Mouse (Mus musculus) gastrocnemius, postnatal 10 days (tissue): ENCODE data around the gene Olfr1046. TPM values are rescaled to one million over a fixed set of nuclear protein-coding genes. Genes with fewer than 3 reads are reported as not detected.
"Not testable (repeated sequence)": the region's sequence is repeated elsewhere in the genome, so short reads cannot be mapped to it uniquely, and the experiment has no call there.

ENCODE experiments used
- DNase-seq: peaks from one replicate; pipeline ENCODE4 v3.0.0; 2021; ENCODE audit warnings: mixed read lengths
- long read RNA-seq, 2 experiments: library from polyadenylated mRNA; stranded (forward); transcript quantifications; one replicate each; pipeline ENCODE4 v2.0.0; 2021
- total RNA-seq, 2 experiments: library from RNA; stranded (reverse); gene quantifications; 2 replicates each; pipeline ENCODE4 v1.2.3; 2021

The Olfr1046 gene
- total RNA-seq: not detected
- long read RNA-seq, experiment 1: 0 reads
- long read RNA-seq, experiment 2: 0 reads

DNA sequence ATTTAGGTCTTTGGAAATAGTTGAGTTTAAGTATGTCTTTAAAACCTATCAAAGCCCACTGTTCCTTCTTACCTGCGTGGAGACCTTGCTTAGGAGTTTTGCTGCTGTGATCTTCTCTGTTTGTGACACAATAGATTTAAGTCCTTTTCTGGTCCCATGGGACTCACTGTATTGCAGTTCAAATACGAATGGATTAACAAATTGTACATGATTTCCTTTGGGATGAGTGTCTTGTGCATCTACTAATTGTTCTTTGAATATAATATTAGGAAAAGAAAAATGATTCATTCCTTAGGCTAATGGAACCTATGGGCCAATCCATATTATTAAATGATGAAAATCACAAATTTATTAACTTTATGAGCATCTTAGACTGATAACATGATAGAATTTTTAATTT lies at the start of gene Olfr1046:
Gene Olfr1046, minus strand, starts transcription at position 101 of the 400 bp plus-strand sequence.
- DNase-seq: no peak

DNA sequence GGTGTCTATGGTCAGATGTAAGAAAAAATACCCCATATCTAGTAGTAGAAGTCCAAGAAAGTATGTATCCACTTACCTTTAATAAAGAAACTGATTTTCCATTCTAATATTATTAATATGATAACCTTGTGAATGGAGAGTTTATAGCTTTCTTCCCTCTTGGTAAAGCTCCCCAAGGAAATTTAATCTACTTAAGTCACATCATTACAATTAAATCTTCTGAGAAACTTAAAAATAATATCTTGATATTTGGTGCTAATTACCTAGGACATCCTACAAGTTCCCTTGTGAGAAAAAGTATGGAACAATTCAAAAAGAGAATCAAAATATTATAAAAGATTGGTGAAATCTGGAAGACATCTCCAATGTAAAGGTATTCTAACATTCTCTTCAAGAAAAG lies 39.1 kb upstream of the Olfr1046 start, which contains the start of gene Olfr1049:
Gene Olfr1049, minus strand, starts transcription at position 101 of the 400 bp plus-strand sequence.
- not testable (repeated sequence) for DNase-seq

- DNase-seq: no peak
Measured at GRCm38 (mm10) chr2:86240189-86240588, 21.1 kb upstream of the Olfr1046 start, which contains the start of gene Olfr1048. Gene Olfr1048, minus strand, starts transcription at chr2:86240289.

- DNase-seq: no peak
Measured at GRCm38 (mm10) chr2:86231301-86231700, 12.2 kb upstream of the Olfr1046 start, which contains the start of gene Olfr1047. Gene Olfr1047, minus strand, starts transcription at chr2:86231401.

DNA sequence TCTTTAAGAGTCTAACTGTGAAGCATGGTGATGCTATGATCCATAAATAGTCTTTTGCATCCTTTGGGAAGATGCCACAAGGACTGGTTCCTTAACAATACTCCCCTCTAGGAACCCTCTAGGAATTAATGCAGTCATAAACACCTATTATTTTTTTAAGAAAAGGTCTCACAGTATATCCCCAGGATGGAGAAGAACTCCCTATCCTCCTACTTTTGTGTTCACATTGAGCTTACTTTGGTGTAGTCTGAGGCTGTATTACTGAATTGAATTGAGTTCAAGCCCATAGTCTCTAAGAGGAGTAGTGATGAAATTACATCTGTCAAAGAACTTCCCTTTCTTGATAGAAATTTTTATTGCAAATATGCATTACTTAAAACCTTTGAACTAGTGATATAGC lies 16.2 kb downstream of the Olfr1046 start, which contains the start of gene Olfr1045:
Gene Olfr1045, minus strand, starts transcription at position 101 of the 400 bp plus-strand sequence.
- DNase-seq: no peak

- DNase-seq: no peak
Measured at GRCm38 (mm10) chr2:86195863-86196262, 23.3 kb downstream of the Olfr1046 start.

GRCm38 (mm10) chr2:86185583-86185982 lies 33.5 kb downstream of the Olfr1046 start, which contains the start of gene Olfr52:
Gene Olfr52, minus strand, starts transcription at chr2:86185683.
- no peak for DNase-seq

DNA sequence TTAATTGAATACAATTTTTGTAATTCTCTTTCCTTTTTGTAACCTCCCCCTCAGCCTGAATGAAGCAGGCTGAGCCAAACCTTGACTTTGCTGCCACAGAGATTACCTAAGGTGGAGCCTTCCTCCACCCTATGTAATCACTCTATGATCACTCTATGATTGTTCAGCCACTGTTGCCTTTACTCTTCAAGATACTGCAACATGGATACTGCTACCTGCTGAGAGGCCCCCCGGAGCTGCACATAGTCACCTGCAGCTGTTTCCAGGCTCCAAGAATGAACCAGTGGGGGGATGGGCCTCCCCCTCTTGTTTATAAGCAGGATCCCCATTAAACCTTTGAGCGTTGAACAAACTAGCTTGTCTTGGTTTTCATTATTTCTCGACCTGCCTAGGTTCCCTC lies 39.2 kb downstream of the Olfr1046 start:
- no peak for DNase-seq

- DNase-seq: no peak
Measured at GRCm38 (mm10) chr2:86177720-86178119, 41.4 kb downstream of the Olfr1046 start, which contains the start of gene Olfr1044. Gene Olfr1044, minus strand, starts transcription at chr2:86177820.

GRCm38 (mm10) chr2:86175422-86175821 lies 43.7 kb downstream of the Olfr1046 start:
- DNase-seq: not testable (repeated sequence)

GRCm38 (mm10) chr2:86167422-86167821 lies 51.7 kb downstream of the Olfr1046 start, which contains the start of gene Olfr1043:
Gene Olfr1043, minus strand, starts transcription at chr2:86167522.
- DNase-seq: no peak

Other genes starting within 250 kb of the Olfr1046 start
- not detected for gene Olfr1029, start 245.4 kb downstream of the Olfr1046 start, total RNA-seq
- gene Olfr1030, start 240.0 kb downstream of the Olfr1046 start, total RNA-seq: not detected
- not detected for gene Olfr1031, start 229.0 kb downstream of the Olfr1046 start, total RNA-seq
- not detected for gene Olfr1032, start 213.8 kb downstream of the Olfr1046 start, total RNA-seq
- gene Olfr1033, start 198.7 kb downstream of the Olfr1046 start, total RNA-seq: under 1 TPM; 0.09 to 0.45 TPM
- not detected for gene Olfr1034, start 173.5 kb downstream of the Olfr1046 start, total RNA-seq
- gene Olfr1036, start 145.3 kb downstream of the Olfr1046 start, total RNA-seq: not detected
- gene Olfr1037, start 131.9 kb downstream of the Olfr1046 start, total RNA-seq: not detected
- gene Olfr1039, start 83.4 kb downstream of the Olfr1046 start, total RNA-seq: not detected
- gene Olfr1040, start 72.6 kb downstream of the Olfr1046 start, total RNA-seq: not detected
- not detected for gene Olfr1042, start 57.5 kb downstream of the Olfr1046 start, total RNA-seq
- not detected for gene Olfr1043, start 51.8 kb downstream of the Olfr1046 start, total RNA-seq
- not detected for gene Olfr1044, start 41.5 kb downstream of the Olfr1046 start, total RNA-seq
- not detected for gene Olfr52, start 33.6 kb downstream of the Olfr1046 start, total RNA-seq
- gene Olfr1045, start 16.3 kb downstream of the Olfr1046 start, total RNA-seq: not detected
- not detected for gene Olfr1047, start 12.1 kb upstream of the Olfr1046 start, total RNA-seq
- gene Olfr1048, start 21.0 kb upstream of the Olfr1046 start, total RNA-seq: not detected
- not detected for gene Olfr1049, start 39.0 kb upstream of the Olfr1046 start, total RNA-seq
- not detected for gene Olfr1051, start 59.8 kb upstream of the Olfr1046 start, total RNA-seq
- not detected for gene Olfr1052, start 73.1 kb upstream of the Olfr1046 start, total RNA-seq
- gene Olfr1053, start 96.0 kb upstream of the Olfr1046 start, total RNA-seq: not detected
- gene Olfr1054, start 116.1 kb upstream of the Olfr1046 start, total RNA-seq: not detected
- gene Olfr1055, start 131.0 kb upstream of the Olfr1046 start, total RNA-seq: not detected
- not detected for gene Olfr1056, start 143.2 kb upstream of the Olfr1046 start, total RNA-seq
- not detected for gene Olfr1057, start 159.1 kb upstream of the Olfr1046 start, total RNA-seq
- gene Olfr1058, start 169.2 kb upstream of the Olfr1046 start, total RNA-seq: not detected
- not detected for gene Olfr1061, start 194.7 kb upstream of the Olfr1046 start, total RNA-seq
- gene Olfr1062, start 207.4 kb upstream of the Olfr1046 start, total RNA-seq: not detected
- not detected for gene Olfr1065, start 231.3 kb upstream of the Olfr1046 start, total RNA-seq
- gene Olfr1066, start 237.0 kb upstream of the Olfr1046 start, total RNA-seq: not detected